ENCODE assay signal across 8 mouse cellular contexts in genomic region chr8:84199348-84200125, GRCm38 (mm10). TPM values are rescaled to one million over a fixed set of nuclear protein-coding genes. Genes with fewer than 3 reads are reported as not detected.
DNase-seq lines count a peak whose midpoint lies in the region; ATAC-seq and TF ChIP-seq lines count a peak whose summit lies in the region.

No protein-coding gene starts in this region.

- peak overlapping the region; percentile 95 for H3K9ac ChIP-seq in embryonic facial prominence, embryonic 13.5 days
- no peak overlapping the region for H3K9ac ChIP-seq in hindbrain, postnatal 0 days (replicated peaks; ENCODE audit: low read length)

- intact Hi-C loops in left cerebral cortex, adult 2 months (cut with DNase I), result no loop called here

- H3K4me1 ChIP-seq in embryonic facial prominence, embryonic 13.5 days, result peaks cover 64% of the 10 kb centered on the region
- H3K4me1 ChIP-seq in hindbrain, postnatal 0 days (ENCODE audit: insufficient read depth, low read length), result peaks cover 25% of the 10 kb centered on the region

- no peaks in the 10 kb centered on the region for H3K9me3 ChIP-seq in embryonic facial prominence, embryonic 13.5 days
- no peaks in the 10 kb centered on the region for H3K9me3 ChIP-seq in hindbrain, postnatal 0 days (ENCODE audit: low read length)

- H3K4me2 ChIP-seq in embryonic facial prominence, embryonic 13.5 days, result peak overlapping the region; percentile 94
- H3K4me2 ChIP-seq in hindbrain, postnatal 0 days (ENCODE audit: low read depth, low read length), result no peak overlapping the region

- 35% methylated on average over 11 of the region's 11 CpGs for WGBS in embryonic facial prominence, embryonic 13.5 days
- 45% methylated on average over 11 of the region's 11 CpGs for WGBS in hindbrain, postnatal 0 days

- H3K36me3 ChIP-seq in embryonic facial prominence, embryonic 13.5 days, result peaks cover 3% of the 10 kb centered on the region; the same call in 1 of the 2 replicates
- H3K36me3 ChIP-seq in hindbrain, postnatal 0 days (ENCODE audit: insufficient read depth, low read length), result no peaks in the 10 kb centered on the region

- DNase-seq in left cerebral cortex, adult 2 months (ENCODE audit: extremely low spot score in 1 of 2, low spot score in 2 of 2), result no peak
- no peak for DNase-seq in left cerebral cortex, adult 9 months (ENCODE audit: low spot score in 2 of 2)
- no peak for DNase-seq in hindbrain, postnatal 0 days (ENCODE audit: low spot score)
- peak; percentile 55 for DNase-seq in naive thymus-derived CD4-positive, alpha-beta T cell, adult 2 months (ENCODE audit: low read depth)
- no peak for DNase-seq in frontal cortex, adult 2 months (ENCODE audit: extremely low spot score in 1 of 2, low spot score in 1 of 2)
- DNase-seq in adrenal gland, adult 8-10 months, result no peak
- no peak for DNase-seq in cerebellum, postnatal 36 days

- no peak for TF ChIP-seq CTCF in left cerebral cortex, adult 2 months (IDR thresholded peaks at IDR 0.05)
- TF ChIP-seq CTCF in hindbrain, postnatal 0 days (IDR thresholded peaks at IDR 0.05; ENCODE audit: low read depth), result no peak

- H3K27ac ChIP-seq in left cerebral cortex, adult 2 months, result peak overlapping the region; percentile 99
- H3K27ac ChIP-seq in embryonic facial prominence, embryonic 13.5 days, result peak overlapping the region; percentile 99
- peak overlapping the region; percentile 83 for H3K27ac ChIP-seq in hindbrain, postnatal 0 days

- no peaks in the 10 kb centered on the region for H3K27me3 ChIP-seq in embryonic facial prominence, embryonic 13.5 days
- H3K27me3 ChIP-seq in hindbrain, postnatal 0 days (ENCODE audit: insufficient read depth, low read length), result no peaks in the 10 kb centered on the region

- ATAC-seq in embryonic facial prominence, embryonic 13.5 days (ENCODE audit: insufficient number of reproducible peaks, insufficient read depth, low FRiP score, low TSS enrichment, low read depth), result no peak
- no peak for ATAC-seq in hindbrain, postnatal 0 days

- no peak overlapping the region for H3K4me3 ChIP-seq in left cerebral cortex, adult 2 months
- peak overlapping the region; percentile 76 for H3K4me3 ChIP-seq in embryonic facial prominence, embryonic 13.5 days
- H3K4me3 ChIP-seq in hindbrain, postnatal 0 days (ENCODE audit: low read length), result no peak overlapping the region

RNA-seq across cellular contexts. Expression of gene Nanos3, which starts 14.5 kb away (rescaled TPM):
- 1 to 10 TPM; 2.0 to 3.0 TPM for total RNA-seq in left cerebral cortex, adult 2 months (2021)
- polyA plus RNA-seq in embryonic facial prominence, embryonic 13.5 days (2015; fragmentation: Nextera tagmentation; extraction: Ambion mirVana), result 2.9 and 5.2 TPM in 2 replicates
- 2.3 and 3.2 TPM in 2 replicates for total RNA-seq in hindbrain, postnatal 0 days (2014; rRNA removed)
- polyA plus RNA-seq in hindbrain, postnatal 0 days (2015; fragmentation: Nextera tagmentation; extraction: Ambion mirVana), result 11.5 and 15.5 TPM in 2 replicates
- polyA plus RNA-seq in frontal cortex, adult 2 months (2012; rRNA removed), result 2.1 and 2.6 TPM in 2 replicates
- 1 to 10 TPM in 2 of 4 experiments, under 1 TPM in 2; 0.75 to 2.9 (median 1.2) TPM for total RNA-seq in adrenal gland, adult 8-10 months (2022)

RNA-seq across cellular contexts. Expression of gene Zswim4, which starts 37.3 kb away (rescaled TPM):
- 10 to 100 TPM; 15.1 to 17.8 TPM for total RNA-seq in left cerebral cortex, adult 2 months (2021)
- 19.6 and 22.6 TPM in 2 replicates for polyA plus RNA-seq in embryonic facial prominence, embryonic 13.5 days (2015; fragmentation: Nextera tagmentation; extraction: Ambion mirVana)
- 44.1 and 50.6 TPM in 2 replicates for total RNA-seq in hindbrain, postnatal 0 days (2014; rRNA removed)
- 11.0 and 11.3 TPM in 2 replicates for polyA plus RNA-seq in hindbrain, postnatal 0 days (2015; fragmentation: Nextera tagmentation; extraction: Ambion mirVana)
- polyA plus RNA-seq in frontal cortex, adult 2 months (2012; rRNA removed), result 13.7 TPM in 2 replicates
- total RNA-seq in adrenal gland, adult 8-10 months (2022), result 10 to 100 TPM; 36.2 to 53.9 (median 48.0) TPM

RNA-seq across cellular contexts. Expression of gene D8Ertd738e, which starts 50.0 kb away (rescaled TPM):
- total RNA-seq in left cerebral cortex, adult 2 months (2021), result 100 to 1,000 TPM; 124 to 140 TPM
- polyA plus RNA-seq in embryonic facial prominence, embryonic 13.5 days (2015; fragmentation: Nextera tagmentation; extraction: Ambion mirVana), result 318 and 344 TPM in 2 replicates
- 69.4 and 79.5 TPM in 2 replicates for total RNA-seq in hindbrain, postnatal 0 days (2014; rRNA removed)
- 318 and 325 TPM in 2 replicates for polyA plus RNA-seq in hindbrain, postnatal 0 days (2015; fragmentation: Nextera tagmentation; extraction: Ambion mirVana)
- 216 and 261 TPM in 2 replicates for polyA plus RNA-seq in frontal cortex, adult 2 months (2012; rRNA removed)
- 100 to 1,000 TPM; 171 to 296 (median 225) TPM for total RNA-seq in adrenal gland, adult 8-10 months (2022)

RNA-seq across cellular contexts. Expression of gene 4930432K21Rik, which starts 51.7 kb away (rescaled TPM):
- 1 to 10 TPM; 2.0 to 2.8 TPM for total RNA-seq in left cerebral cortex, adult 2 months (2021)
- polyA plus RNA-seq in embryonic facial prominence, embryonic 13.5 days (2015; fragmentation: Nextera tagmentation; extraction: Ambion mirVana), result 1.4 and 1.8 TPM in 2 replicates
- 3.3 and 5.9 TPM in 2 replicates for total RNA-seq in hindbrain, postnatal 0 days (2014; rRNA removed)
- polyA plus RNA-seq in hindbrain, postnatal 0 days (2015; fragmentation: Nextera tagmentation; extraction: Ambion mirVana), result 2.7 and 3.0 TPM in 2 replicates
- 2.6 and 2.9 TPM in 2 replicates for polyA plus RNA-seq in frontal cortex, adult 2 months (2012; rRNA removed)
- total RNA-seq in adrenal gland, adult 8-10 months (2022), result under 1 TPM; 0.38 to 0.81 (median 0.40) TPM

RNA-seq across cellular contexts. Expression of gene Cc2d1a, which starts 51.8 kb away (rescaled TPM):
- total RNA-seq in left cerebral cortex, adult 2 months (2021), result 10 to 100 TPM; 49.9 to 52.2 TPM
- 28.2 and 30.7 TPM in 2 replicates for polyA plus RNA-seq in embryonic facial prominence, embryonic 13.5 days (2015; fragmentation: Nextera tagmentation; extraction: Ambion mirVana)
- total RNA-seq in hindbrain, postnatal 0 days (2014; rRNA removed), result 66.2 and 75.1 TPM in 2 replicates
- polyA plus RNA-seq in hindbrain, postnatal 0 days (2015; fragmentation: Nextera tagmentation; extraction: Ambion mirVana), result 47.1 and 49.6 TPM in 2 replicates
- 38.4 and 40.2 TPM in 2 replicates for polyA plus RNA-seq in frontal cortex, adult 2 months (2012; rRNA removed)
- total RNA-seq in adrenal gland, adult 8-10 months (2022), result 10 to 100 TPM; 33.9 to 51.2 (median 40.3) TPM
